Mouse (Mus musculus) embryonic facial prominence, embryonic 15.5 days (tissue): ENCODE data around the gene Ppt1. TPM values are rescaled to one million over a fixed set of nuclear protein-coding genes. Genes with fewer than 3 reads are reported as not detected.
"Not testable (repeated sequence)": the region's sequence is repeated elsewhere in the genome, so short reads cannot be mapped to it uniquely, and the experiment has no call there.

Experiments
- ATAC-seq: fragments of 200-750 bp; cut with Nextera tagmentation; 2 replicates; pipeline ENCODE4 v1.8.0; 2017; ENCODE audit warnings: low read depth, moderate TSS enrichment; ENCODE audit not compliant: insufficient number of reproducible peaks, low FRiP score, low TSS enrichment
- H3K27ac ChIP-seq: fragments of 300-500 bp; sonication (generic); replicated peaks from 2 replicates; pipeline ENCODE4 v1.5.1; 2015; ENCODE audit warnings: mild to moderate bottlenecking, inconsistent platforms
- H3K27me3 ChIP-seq: fragments of 300-500 bp; sonication (generic); 2 replicates; pipeline ENCODE4 v1.6.1; 2015; ENCODE audit warnings: inconsistent platforms
- H3K36me3 ChIP-seq: fragments of 300-500 bp; sonication (generic); 2 replicates; pipeline ENCODE4 v1.6.1; 2015; ENCODE audit warnings: mild to moderate bottlenecking, inconsistent platforms
- H3K4me1 ChIP-seq: fragments of 300-500 bp; sonication (generic); 2 replicates; pipeline ENCODE4 v1.6.1; 2015; ENCODE audit warnings: inconsistent platforms
- H3K4me2 ChIP-seq: fragments of 300-500 bp; sonication (generic); replicated peaks from 2 replicates; pipeline ENCODE4 v1.6.1; 2015; ENCODE audit warnings: mild to moderate bottlenecking, inconsistent platforms
- H3K4me3 ChIP-seq: fragments of 300-500 bp; sonication (generic); replicated peaks from 2 replicates; pipeline ENCODE4 v1.5.1; 2015; ENCODE audit warnings: mild to moderate bottlenecking, inconsistent platforms
- H3K9ac ChIP-seq: fragments of 300-500 bp; sonication (generic); 2 replicates; pipeline ENCODE4 v1.6.1; 2015; ENCODE audit warnings: inconsistent platforms
- H3K9me3 ChIP-seq: fragments of 300-500 bp; sonication (generic); replicated peaks from 2 replicates; pipeline ENCODE4 v1.6.1; 2016; ENCODE audit warnings: inconsistent platforms
- WGBS: fragments of 180-500 bp; shearing (Covaris S2); methylation state at CpG from one replicate; pipeline ENCODE4 v1.1.7; 2015; 5-methylcytosine and 5-hydroxymethylcytosine counted together
- polyA plus RNA-seq: library from polyadenylated mRNA; unstranded; fragments of >200 nt; fragmentation: Nextera tagmentation; extraction: Ambion mirVana; gene quantifications from 2 replicates; pipeline ENCODE4 v1.2.1, GENCODE M21; 2015

The Ppt1 gene
- polyA plus RNA-seq, result 73.0 and 80.9 TPM in 2 replicates

GRCm38 (mm10) chr4:122835530-122836402 lies at the start of gene Ppt1:
Gene Ppt1 (plus strand): TSS chr4:122836242.
- peaks cover 4% of the 10 kb centered on the region; the same call in 1 of the 2 replicates for H3K36me3 ChIP-seq
- peak within 1 kb of the TSS; percentile 55 for H3K9ac ChIP-seq
- 3% methylated on average over 31 of the region's 31 CpGs for WGBS
- peak within 1 kb of the TSS; percentile 83 for H3K4me2 ChIP-seq
- H3K27me3 ChIP-seq, result no peaks in the 10 kb centered on the region
- peak within 1 kb of the TSS; percentile 76 for H3K4me3 ChIP-seq
- H3K27ac ChIP-seq, result no peak within 1 kb of the TSS; the same call in 1 of the 2 replicates
- peak; percentile 79 for ATAC-seq
- no peaks in the 10 kb centered on the region for H3K9me3 ChIP-seq
- peaks cover 12% of the 10 kb centered on the region for H3K4me1 ChIP-seq

- Histone ChIP-seq H3K36me3 (no peaks in the 10 kb centered on the region), H3K9ac (no peak overlapping the region), H3K9me3 (no peaks in the 10 kb centered on the region), H3K27ac (no peak overlapping the region), H3K4me1 (no peaks in the 10 kb centered on the region), H3K4me3 (no peak overlapping the region), H3K27me3 (no peaks in the 10 kb centered on the region), H3K4me2 (no peak overlapping the region)
- no peak for ATAC-seq
- WGBS, result 56% methylated on average over 4 of the region's 4 CpGs
These were observed 46.5 kb upstream of the Ppt1 start for GRCm38 (mm10) chr4:122789335-122790089.

- no peak; the same call in 1 of the 2 replicates for ATAC-seq
- H3K4me3 ChIP-seq, result no peak overlapping the region
- no peaks in the 10 kb centered on the region for H3K36me3 ChIP-seq
- no peak overlapping the region for H3K27ac ChIP-seq
- H3K4me2 ChIP-seq, result no peak overlapping the region
- H3K9ac ChIP-seq, result no peak overlapping the region
- no peaks in the 10 kb centered on the region for H3K9me3 ChIP-seq
- 29% methylated on average over 4 of the region's 4 CpGs for whole genome bisulfite sequencing
- no peaks in the 10 kb centered on the region for H3K4me1 ChIP-seq
- no peaks in the 10 kb centered on the region for H3K27me3 ChIP-seq
These were observed 27.9 kb upstream of the Ppt1 start for GRCm38 (mm10) chr4:122808108-122808507.

- H3K9me3 ChIP-seq, result no peaks in the 10 kb centered on the region
- H3K9ac ChIP-seq, result no peak overlapping the region
- H3K4me1 ChIP-seq, result no peaks in the 10 kb centered on the region
- no peaks in the 10 kb centered on the region for H3K36me3 ChIP-seq
- H3K27me3 ChIP-seq, result no peaks in the 10 kb centered on the region
- no peak for ATAC-seq
- H3K27ac ChIP-seq, result no peak overlapping the region
- WGBS, result 41% methylated on average over 1 of the region's 1 CpGs
- no peak overlapping the region for H3K4me3 ChIP-seq
- H3K4me2 ChIP-seq, result no peak overlapping the region
These were observed 24.9 kb upstream of the Ppt1 start for GRCm38 (mm10) chr4:122811180-122811579.

- no peak for ATAC-seq
- Histone ChIP-seq H3K27ac (no peak overlapping the region), H3K9ac (no peak overlapping the region), H3K4me3 (no peak overlapping the region), H3K36me3 (no peaks in the 10 kb centered on the region), H3K4me1 (no peaks in the 10 kb centered on the region), H3K9me3 (no peaks in the 10 kb centered on the region), H3K4me2 (no peak overlapping the region), H3K27me3 (no peaks in the 10 kb centered on the region)
- 70% methylated on average over 2 of the region's 2 CpGs for WGBS
These were observed 24.2 kb upstream of the Ppt1 start for GRCm38 (mm10) chr4:122811824-122812223.

- no peak overlapping the region for H3K4me2 ChIP-seq
- WGBS, result 77% methylated on average over 1 of the region's 1 CpGs
- H3K9ac ChIP-seq, result no peak overlapping the region
- H3K36me3 ChIP-seq, result no peaks in the 10 kb centered on the region
- H3K4me3 ChIP-seq, result no peak overlapping the region
- H3K4me1 ChIP-seq, result no peaks in the 10 kb centered on the region
- H3K27me3 ChIP-seq, result no peaks in the 10 kb centered on the region
- no peak overlapping the region for H3K27ac ChIP-seq
- no peak for ATAC-seq
- H3K9me3 ChIP-seq, result no peaks in the 10 kb centered on the region
These were observed 19.8 kb upstream of the Ppt1 start for GRCm38 (mm10) chr4:122816202-122816601.

DNA sequence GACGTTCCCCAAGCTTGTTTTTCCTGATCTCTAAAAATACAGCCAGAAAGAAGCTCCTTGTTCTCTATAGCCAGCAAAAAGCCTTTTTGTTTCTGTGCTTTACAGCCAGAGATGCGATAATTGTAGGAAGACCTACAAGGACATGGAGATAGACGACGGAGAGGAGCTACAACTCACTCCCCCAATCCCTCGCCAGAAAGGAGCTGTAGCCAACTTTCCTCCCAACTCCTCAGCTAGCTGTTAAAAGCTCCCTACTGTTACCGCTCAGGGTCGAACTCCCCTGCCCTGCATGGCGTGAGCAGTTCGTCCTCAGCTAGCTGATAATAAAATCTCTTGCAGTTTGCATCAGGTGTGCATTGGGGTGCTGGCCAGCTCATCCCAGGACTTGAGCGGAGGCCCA lies 15.1 kb upstream of the Ppt1 start:
- not testable (repeated sequence) for H3K4me3 ChIP-seq, H3K27ac ChIP-seq, H3K4me1 ChIP-seq, H3K27me3 ChIP-seq, H3K36me3 ChIP-seq, H3K4me2 ChIP-seq, H3K9ac ChIP-seq, ATAC-seq, H3K9me3 ChIP-seq
- WGBS, result 25% methylated on average over 10 of the region's 10 CpGs

- no peaks in the 10 kb centered on the region for H3K4me1 ChIP-seq
- H3K4me3 ChIP-seq, result no peak overlapping the region
- no peaks in the 10 kb centered on the region for H3K36me3 ChIP-seq
- no peak overlapping the region for H3K9ac ChIP-seq
- no peak for ATAC-seq
- H3K27me3 ChIP-seq, result no peaks in the 10 kb centered on the region
- H3K27ac ChIP-seq, result no peak overlapping the region
- no peak overlapping the region for H3K4me2 ChIP-seq
- H3K9me3 ChIP-seq, result no peaks in the 10 kb centered on the region
These were observed 8.4 kb upstream of the Ppt1 start for GRCm38 (mm10) chr4:122827651-122828050.

DNA sequence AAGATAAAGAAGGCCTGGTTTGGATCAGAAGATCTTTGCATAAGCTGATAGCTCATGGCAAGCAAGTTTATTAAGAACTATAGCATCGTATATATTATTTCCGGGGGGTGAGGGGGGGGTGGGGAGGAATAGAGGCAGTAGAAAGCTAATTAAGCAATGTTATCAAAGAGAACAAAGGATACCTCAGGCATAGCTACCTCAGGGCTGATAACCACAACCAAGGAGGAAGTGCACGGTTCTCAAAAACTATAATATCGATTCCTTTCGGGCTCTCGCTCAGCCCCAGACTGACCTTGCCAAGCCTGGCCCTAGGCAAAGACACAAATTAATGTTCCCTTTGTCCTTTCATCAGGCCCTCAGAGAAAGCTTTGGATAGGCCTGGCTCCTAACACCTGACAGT lies 6.7 kb upstream of the Ppt1 start:
- Histone ChIP-seq H3K27me3 (no peaks in the 10 kb centered on the region), H3K4me2 (no peak overlapping the region), H3K4me3 (no peak overlapping the region), H3K9ac (no peak overlapping the region), H3K4me1 (no peaks in the 10 kb centered on the region), H3K9me3 (no peaks in the 10 kb centered on the region), H3K27ac (no peak overlapping the region), H3K36me3 (no peaks in the 10 kb centered on the region)
- no peak for ATAC-seq
- 86% methylated on average over 6 of the region's 6 CpGs for WGBS

- no peak overlapping the region for H3K9ac ChIP-seq
- no peak overlapping the region for H3K4me2 ChIP-seq
- ATAC-seq, result no peak
- no peak overlapping the region for H3K27ac ChIP-seq
- no peaks in the 10 kb centered on the region for H3K27me3 ChIP-seq
- no peak overlapping the region for H3K4me3 ChIP-seq
- H3K36me3 ChIP-seq, result no peaks in the 10 kb centered on the region
- 52% methylated on average over 1 of the region's 1 CpGs for WGBS
- no peaks in the 10 kb centered on the region for H3K9me3 ChIP-seq
- H3K4me1 ChIP-seq, result peaks cover 11% of the 10 kb centered on the region
These were observed 4.2 kb upstream of the Ppt1 start for GRCm38 (mm10) chr4:122831888-122832287.

DNA sequence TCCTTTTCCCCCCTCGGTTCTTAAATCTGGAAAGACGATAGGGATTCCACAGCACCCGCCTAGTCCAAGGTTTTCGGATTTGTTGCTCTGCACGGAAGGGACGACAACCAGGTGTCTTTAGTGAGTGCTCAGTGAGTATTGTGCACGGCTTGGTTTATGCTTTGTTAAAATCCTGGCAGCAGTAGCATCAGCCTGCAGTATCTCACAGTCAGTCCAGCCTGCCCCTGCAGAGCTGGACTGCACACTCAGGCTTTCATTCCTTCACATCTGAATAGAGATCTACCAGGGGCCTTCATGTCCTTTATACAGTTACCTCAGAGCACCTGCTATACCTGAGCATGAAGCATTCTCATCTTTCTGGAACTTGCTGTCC lies 347 bp downstream of the Ppt1 start:
- H3K36me3 ChIP-seq, result peaks cover 10% of the 10 kb centered on the region; the same call in 1 of the 2 replicates
- ATAC-seq, result peak; percentile 19; the same call in 1 of the 2 replicates
- H3K27ac ChIP-seq, result no peak overlapping the region; the same call in 1 of the 2 replicates
- no peaks in the 10 kb centered on the region for H3K27me3 ChIP-seq
- 0% methylated on average over 7 of the region's 7 CpGs for WGBS
- peaks cover 12% of the 10 kb centered on the region for H3K4me1 ChIP-seq
- peak overlapping the region; percentile 55 for H3K9ac ChIP-seq
- peak overlapping the region; percentile 76 for H3K4me3 ChIP-seq
- H3K4me2 ChIP-seq, result peak overlapping the region; percentile 83
- H3K9me3 ChIP-seq, result no peaks in the 10 kb centered on the region
